ENCODE assay signal across 9 mouse cellular contexts in the genomic region with DNA sequence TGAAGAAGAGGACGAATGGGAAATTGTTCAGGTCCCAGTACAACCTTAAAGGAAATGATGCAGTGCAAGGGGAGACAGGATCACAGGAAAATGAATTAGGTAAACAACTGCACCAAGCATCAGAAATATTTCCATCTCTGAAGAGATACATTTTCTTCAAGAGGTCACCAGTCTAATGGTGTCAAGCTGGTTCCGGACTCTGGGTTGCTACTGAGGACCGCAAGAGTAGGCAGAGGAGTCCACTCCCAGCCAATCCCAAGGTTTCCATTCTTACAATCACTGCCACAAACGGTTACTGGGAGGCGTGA. TPM values are rescaled to one million over a fixed set of nuclear protein-coding genes. Genes with fewer than 3 reads are reported as not detected.
DNase-seq lines count a peak whose midpoint lies in the region; ATAC-seq and TF ChIP-seq lines count a peak whose summit lies in the region.
"Had no signal": no experiment of that assay in that cellular context is flagged by ENCODE, and none has a peak within 500 bp of the region (broad histone marks: within the 10 kb centered on the region; RNA-seq: fewer than 3 reads in every experiment).

No protein-coding gene starts in this region.

- DNase-seq in heart, postnatal 36 days, result no peak
- DNase-seq in liver, postnatal 0 days, result no peak
- DNase-seq in cerebellum, adult 11 months, result no peak
- DNase-seq in adrenal gland, adult 8-10 months, result no peak

- WGBS in heart, embryonic 13.5 days, result 2% methylated on average over 5 of the region's 5 CpGs
- 3% methylated on average over 5 of the region's 5 CpGs for WGBS in forebrain, embryonic 16.5 days
- WGBS in liver, postnatal 0 days (ENCODE audit: insufficient replicate concordance), result 10% methylated on average over 5 of the region's 5 CpGs

- H3K4me1 ChIP-seq in heart, embryonic 13.5 days, result peaks cover 5% of the 10 kb centered on the region; the same call in 1 of the 2 replicates
- peaks cover 6% of the 10 kb centered on the region for H3K4me1 ChIP-seq in E14TG2a.4 (replicated peaks; ENCODE audit: low read depth, low read length)
- peaks cover 29% of the 10 kb centered on the region for H3K4me1 ChIP-seq in forebrain, embryonic 16.5 days (replicated peaks; ENCODE audit: control insufficient read depth, insufficient read depth, low read length)
- peaks cover 5% of the 10 kb centered on the region for H3K4me1 ChIP-seq in liver, postnatal 0 days (ENCODE audit: insufficient read depth)

- H3K9ac ChIP-seq in heart, embryonic 13.5 days, result peak overlapping the region; percentile 83
- H3K9ac ChIP-seq in forebrain, embryonic 16.5 days (replicated peaks; ENCODE audit: low read depth, low read length), result peak overlapping the region; percentile 93
- no peak overlapping the region for H3K9ac ChIP-seq in liver, postnatal 0 days (replicated peaks)

- H3K36me3 ChIP-seq in heart, embryonic 13.5 days, result no peaks in the 10 kb centered on the region
- H3K36me3 ChIP-seq in E14TG2a.4 (ENCODE audit: insufficient read depth, low read length), result no peaks in the 10 kb centered on the region
- no peaks in the 10 kb centered on the region for H3K36me3 ChIP-seq in forebrain, embryonic 16.5 days (ENCODE audit: control insufficient read depth, insufficient read depth)
- no peaks in the 10 kb centered on the region for H3K36me3 ChIP-seq in liver, postnatal 0 days (replicated peaks; ENCODE audit: insufficient read depth, low read length)

- no peak for TF ChIP-seq EP300 in liver, postnatal 0 days (IDR thresholded peaks at IDR 0.05; ENCODE audit: low read depth)

- H3K4me2 ChIP-seq in heart, embryonic 13.5 days, result peak overlapping the region; percentile 100
- peak overlapping the region; percentile 86 for H3K4me2 ChIP-seq in forebrain, embryonic 16.5 days (ENCODE audit: low read length)
- peak overlapping the region; percentile 92 for H3K4me2 ChIP-seq in liver, postnatal 0 days (ENCODE audit: low read depth, low read length)

- no peak for ATAC-seq in heart, embryonic 13.5 days (ENCODE audit: extremely low read depth, insufficient number of reproducible peaks, low FRiP score, low TSS enrichment)
- no peak for ATAC-seq in forebrain, embryonic 16.5 days
- no peak for ATAC-seq in liver, postnatal 0 days
- no peak for ATAC-seq in cerebellum, adult (ENCODE audit: insufficient number of reproducible peaks, low FRiP score, low TSS enrichment)

- intact Hi-C loops in heart, postnatal 36 days (cut with DNase I), result no loop called here

- TF ChIP-seq CTCF in E14TG2a.4 (conservative IDR thresholded peaks at IDR 0.05; ENCODE audit: low read length), result no peak
- no peak for TF ChIP-seq CTCF in liver, postnatal 0 days (IDR thresholded peaks at IDR 0.05; ENCODE audit: low read depth)

- peaks cover 29% of the 10 kb centered on the region for H3K27me3 ChIP-seq in heart, embryonic 13.5 days (replicated peaks)
- H3K27me3 ChIP-seq in E14TG2a.4 (ENCODE audit: insufficient read depth, low read length), result peaks cover 33% of the 10 kb centered on the region
- H3K27me3 ChIP-seq in forebrain, embryonic 16.5 days (replicated peaks; ENCODE audit: control insufficient read depth, insufficient read depth, low read length), result no peaks in the 10 kb centered on the region
- H3K27me3 ChIP-seq in liver, postnatal 0 days (ENCODE audit: insufficient read depth, low read length), result peaks cover 25% of the 10 kb centered on the region
- H3K27me3 ChIP-seq: CH12.LX had no signal

- no peak overlapping the region for H3K27ac ChIP-seq in heart, embryonic 13.5 days (replicated peaks)
- peak overlapping the region; percentile 96 for H3K27ac ChIP-seq in forebrain, embryonic 16.5 days (ENCODE audit: low read length)
- no peak overlapping the region for H3K27ac ChIP-seq in liver, postnatal 0 days (ENCODE audit: low read depth)

- H3K9me3 ChIP-seq in heart, embryonic 13.5 days, result no peaks in the 10 kb centered on the region
- no peaks in the 10 kb centered on the region for H3K9me3 ChIP-seq in E14TG2a.4 (ENCODE audit: low read length)
- no peaks in the 10 kb centered on the region for H3K9me3 ChIP-seq in forebrain, embryonic 16.5 days (ENCODE audit: control insufficient read depth, low read length)
- no peaks in the 10 kb centered on the region for H3K9me3 ChIP-seq in liver, postnatal 0 days (ENCODE audit: low read length)

- peak overlapping the region; percentile 71 for H3K4me3 ChIP-seq in heart, embryonic 13.5 days
- peak overlapping the region; percentile 83 for H3K4me3 ChIP-seq in E14TG2a.4 (replicated peaks; ENCODE audit: low read length)
- peak overlapping the region; percentile 89 for H3K4me3 ChIP-seq in forebrain, embryonic 16.5 days (replicated peaks; ENCODE audit: low read length)
- H3K4me3 ChIP-seq in liver, postnatal 0 days (ENCODE audit: low read depth, low read length), result peak overlapping the region; percentile 57

RNA-seq across cellular contexts. Expression of a gene that starts 0.5 kb away (rescaled TPM):
- polyA plus RNA-seq in heart, embryonic 13.5 days (2015; fragmentation: Nextera tagmentation; extraction: Ambion mirVana), result 1.2 and 3.2 TPM in 2 replicates
- 1 to 10 TPM; 1.0 to 1.4 TPM for total RNA-seq in heart, postnatal 36 days (2021)
- polyA plus RNA-seq in forebrain, embryonic 16.5 days (2015; fragmentation: Nextera tagmentation; extraction: Ambion mirVana), result 20.4 and 26.2 TPM in 2 replicates
- polyA plus RNA-seq in liver, postnatal 0 days (2015; fragmentation: Nextera tagmentation; extraction: Ambion mirVana), result 0.18 TPM in 1 of 2 replicates, not detected in the other
- total RNA-seq in adrenal gland, adult 8-10 months (2022), result 1 to 10 TPM; 3.6 to 7.3 (median 4.8) TPM
- total RNA-seq: CH12.LX had no signal
